Mouse (Mus musculus) bone marrow, adult 2 months (tissue): ENCODE measurements around the gene Usp38.

Source experiments
- CTCF ChIP-seq: fragments of 200-500 bp; IDR thresholded peaks from 2 replicates; pipeline ENCODE4 v1.5.1; 2011; ENCODE audit warnings: low read length, control low read depth; ENCODE audit not compliant: control insufficient read depth, insufficient read depth
- POLR2A ChIP-seq: fragments of 200-500 bp; IDR thresholded peaks from 2 replicates; pipeline ENCODE4 v1.6.1; 2011; ENCODE audit warnings: low read depth, mild to moderate bottlenecking, control low read depth, low read length, borderline replicate concordance; ENCODE audit not compliant: control insufficient read depth

DNA sequence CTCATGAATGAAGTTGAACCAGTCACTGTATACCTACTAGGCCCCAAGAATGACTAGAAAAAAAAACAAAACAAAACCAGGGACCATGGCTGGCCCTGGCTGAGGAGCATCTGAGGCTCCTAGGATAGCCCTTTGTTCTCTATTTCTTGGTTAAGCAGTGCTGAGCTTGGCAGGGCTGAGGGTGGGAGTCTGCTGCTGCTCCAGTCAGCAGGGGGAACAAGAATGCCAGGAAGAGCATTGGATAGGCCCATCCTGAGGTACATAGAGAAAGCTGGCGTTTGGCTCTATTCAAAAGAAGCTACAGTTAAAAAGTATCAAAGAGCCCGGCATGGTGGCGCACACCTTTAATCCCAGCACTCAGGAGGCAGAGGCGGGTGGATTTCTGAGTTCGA lies 52.1 kb downstream of the Usp38 start:
- no peak for TF ChIP-seq CTCF
- no peak for TF ChIP-seq POLR2A
